Mouse (Mus musculus) adrenal gland, adult (tissue): Measurements from ENCODE around the gene Tenm3.

Source experiments
- DNase-seq, 2 experiments: peaks; one replicate each; pipeline ENCODE4 v3.0.0; 2022 to 2023; ENCODE audit warnings: low spot score in 1 of 2; ENCODE audit not compliant: inconsistent age in 2 of 2

The Tenm3 gene

DNA sequence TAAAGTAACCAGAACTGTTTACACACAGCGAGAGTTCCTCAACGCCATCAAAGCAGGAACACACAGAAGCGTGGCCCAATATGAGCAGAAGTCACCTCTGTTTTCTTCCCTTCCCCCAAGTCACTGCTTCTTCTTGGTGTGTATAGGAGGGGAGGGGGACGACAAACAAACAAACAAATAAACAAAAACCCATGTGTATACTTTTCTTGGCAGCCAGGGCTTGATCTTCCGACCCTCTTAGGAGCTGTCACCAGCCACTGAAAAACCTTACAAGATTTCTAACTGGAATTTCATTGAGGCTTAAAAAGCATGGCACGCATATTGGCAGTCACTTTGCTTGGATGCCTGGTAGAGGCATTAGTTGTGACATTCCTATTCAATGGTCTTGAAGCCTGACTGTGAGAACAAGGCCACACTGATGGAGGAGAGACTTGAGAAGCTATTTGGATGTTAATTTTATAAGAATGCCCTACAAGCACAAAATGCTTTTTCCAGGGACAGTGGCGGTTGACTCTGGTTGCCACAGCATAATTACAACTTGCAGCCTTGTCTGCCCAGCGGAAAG, 366.3 kb downstream of the Tenm3 start:
- no peak for DNase-seq

DNA sequence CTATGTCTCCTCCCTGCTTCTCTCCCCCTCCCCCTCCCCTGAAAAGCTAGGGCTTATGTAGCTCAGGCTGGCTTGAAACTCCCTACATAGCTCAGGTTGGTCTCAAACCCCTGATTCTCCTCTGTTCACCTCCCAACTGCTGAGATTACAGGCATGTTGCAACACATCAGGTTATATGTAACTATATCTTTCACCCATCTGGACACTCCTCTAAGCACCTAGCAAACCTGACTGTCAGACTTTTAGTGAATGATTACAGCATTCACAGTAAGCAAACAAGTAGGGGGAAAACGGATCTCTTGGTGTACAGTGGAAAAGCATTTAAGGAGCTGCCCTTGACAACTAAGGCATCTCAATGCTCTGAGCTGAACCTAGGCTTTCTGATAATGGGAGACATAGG, 366.9 kb downstream of the Tenm3 start:
- no peak for DNase-seq

DNA sequence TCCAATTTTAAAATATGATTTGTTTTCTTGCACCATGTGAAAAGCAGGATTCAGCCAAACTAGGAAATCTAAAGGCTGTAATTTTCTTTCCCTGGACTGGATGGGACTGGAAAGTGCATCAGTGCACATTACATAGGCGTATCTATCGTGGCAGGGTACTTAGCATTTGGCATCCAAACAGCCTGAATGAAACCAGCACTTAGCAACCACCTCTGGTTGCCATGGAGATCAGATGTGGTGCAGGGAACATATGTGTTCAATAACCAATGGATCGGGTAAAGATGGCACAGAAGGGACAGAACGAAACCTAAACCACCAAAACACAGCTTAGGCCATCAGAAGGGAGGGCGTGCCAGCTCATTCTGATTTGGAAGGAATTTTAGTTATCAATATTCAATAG, 376.1 kb downstream of the Tenm3 start:
- DNase-seq, result no peak

DNA sequence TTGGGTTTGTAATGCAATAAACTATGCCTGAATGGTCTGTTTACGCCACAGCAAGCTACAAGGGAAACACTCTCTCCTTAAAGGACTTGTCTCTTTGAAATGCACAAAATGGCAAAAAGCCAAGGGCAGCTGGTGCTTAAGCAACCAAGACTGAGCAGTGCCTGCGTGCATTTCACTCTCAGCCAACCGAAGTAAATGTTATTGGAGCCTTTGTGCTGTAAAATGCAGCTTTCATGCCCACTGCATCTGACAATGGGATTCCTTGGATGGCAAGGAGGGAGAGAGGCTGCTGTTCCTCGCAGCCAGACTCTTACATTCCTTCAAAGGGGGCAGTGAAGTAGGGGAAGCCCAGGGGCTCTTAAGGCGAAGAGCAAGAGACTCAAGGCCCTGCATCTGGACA, 385.4 kb downstream of the Tenm3 start:
- DNase-seq, result peak in 1 of 2 experiments; percentile 74

DNA sequence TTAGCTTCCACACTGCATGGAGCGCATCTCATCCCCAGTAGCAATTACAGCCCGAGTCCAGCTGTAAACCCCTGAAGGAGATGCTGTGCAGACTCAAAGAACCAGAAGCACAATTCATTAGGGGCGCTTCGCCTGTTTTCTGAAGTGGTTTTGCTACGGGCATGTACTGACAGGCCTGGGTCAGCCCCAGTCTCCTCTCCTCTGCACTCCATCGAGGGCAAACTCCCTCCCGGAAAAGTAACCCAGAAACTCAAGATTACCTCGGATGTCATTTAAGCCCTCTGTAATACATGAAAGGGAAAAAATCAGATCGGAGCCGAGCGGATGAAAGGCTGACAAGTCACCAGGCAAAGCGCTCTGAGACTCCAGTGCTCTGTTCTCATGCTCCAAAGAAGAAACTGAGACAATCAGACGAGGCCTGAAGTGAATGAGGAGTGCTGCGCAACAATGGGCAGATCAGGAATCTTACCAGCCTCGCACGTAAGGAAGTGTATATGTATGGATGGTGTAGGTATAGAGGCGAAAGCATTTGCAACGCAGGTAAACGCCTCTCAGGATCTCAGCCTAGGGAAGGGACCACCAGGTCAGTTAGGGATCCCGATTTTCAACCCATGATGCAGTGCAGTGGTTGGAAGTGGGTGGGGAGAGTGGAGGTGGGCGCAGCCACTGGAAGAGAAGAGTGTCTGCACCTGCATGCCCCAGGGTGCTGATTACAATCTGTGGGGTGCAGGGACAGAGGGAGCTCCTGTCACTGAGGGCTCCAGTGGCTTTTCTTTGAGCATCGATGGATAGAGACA, 387.2 kb downstream of the Tenm3 start:
- no peak for DNase-seq

DNA sequence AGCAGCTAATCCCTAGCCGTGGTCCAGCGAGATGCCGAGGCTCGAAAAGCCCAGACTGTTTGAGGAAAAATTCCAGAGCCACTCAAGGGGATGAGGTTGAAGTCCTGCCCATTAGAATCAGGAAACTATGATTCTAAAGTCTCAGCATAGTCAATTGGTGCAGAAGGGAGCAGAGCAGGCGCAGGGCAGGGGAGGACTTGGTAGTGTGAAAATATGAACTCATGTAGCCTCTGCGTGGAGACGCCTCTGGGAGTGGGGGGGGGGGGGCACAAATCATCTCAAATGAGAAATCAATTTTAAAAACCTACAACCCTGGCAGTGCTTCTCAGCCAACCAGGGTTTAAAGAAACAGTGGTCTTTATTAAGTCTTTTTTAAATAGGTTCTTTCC, 392.5 kb downstream of the Tenm3 start:
- DNase-seq, result no peak

DNA sequence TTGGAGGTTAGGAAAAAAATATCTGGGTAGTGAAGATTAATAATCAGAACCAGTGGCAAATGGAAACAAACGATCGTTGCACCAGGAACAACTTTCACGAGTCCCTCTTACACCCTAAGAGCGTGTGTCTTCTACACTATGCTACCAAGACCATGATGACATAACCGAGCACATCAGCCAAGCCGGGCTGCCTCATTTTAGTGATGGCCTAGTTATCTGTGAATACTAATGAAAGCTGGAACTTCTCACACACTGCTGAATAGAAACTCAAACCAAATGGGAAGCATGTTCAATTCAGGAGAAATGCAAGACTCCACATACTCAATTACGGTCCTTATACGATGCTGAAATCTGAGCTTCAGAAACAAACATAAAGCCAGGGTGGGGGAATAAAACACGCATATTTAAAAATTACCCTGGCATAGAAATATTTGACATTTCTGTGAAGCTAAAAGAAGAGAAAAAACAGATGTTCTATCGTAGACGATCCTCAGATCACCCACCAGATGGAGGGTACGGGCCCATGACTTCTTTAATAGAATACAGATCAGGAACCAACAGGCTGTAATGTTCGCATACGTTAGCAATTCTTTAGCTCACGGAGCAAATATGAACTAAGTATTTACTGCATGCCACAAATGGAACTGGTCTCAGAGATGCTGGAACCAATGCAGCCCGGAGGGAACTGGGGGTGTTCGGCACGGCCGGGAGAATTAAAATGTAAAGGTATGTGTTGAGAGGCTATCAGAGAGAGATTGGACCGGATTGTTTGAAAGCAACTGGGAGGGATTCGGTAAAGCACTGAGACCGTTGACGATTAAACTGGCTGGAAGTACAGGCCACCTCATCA, 393.1 kb downstream of the Tenm3 start:
- no peak for DNase-seq

DNA sequence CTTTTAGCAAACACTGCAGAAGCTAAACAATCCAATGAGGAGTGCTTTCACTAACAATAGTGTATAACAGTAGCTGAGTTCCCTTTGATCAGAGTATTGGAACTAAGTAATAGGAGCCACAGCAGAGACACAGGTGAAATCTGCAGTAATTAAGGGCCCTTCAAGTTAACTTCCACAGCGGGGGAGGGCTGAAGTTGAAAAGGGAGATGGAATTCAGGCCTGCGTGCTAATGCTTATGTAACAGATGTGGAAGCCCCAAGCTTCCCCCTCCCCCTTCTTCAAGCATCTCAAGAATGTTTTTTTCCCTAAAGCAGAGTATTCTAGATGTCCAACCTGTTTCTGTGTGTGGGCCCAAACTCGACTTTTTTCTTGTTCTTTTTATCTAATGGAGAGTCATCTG, 394.1 kb downstream of the Tenm3 start:
- no peak for DNase-seq

DNA sequence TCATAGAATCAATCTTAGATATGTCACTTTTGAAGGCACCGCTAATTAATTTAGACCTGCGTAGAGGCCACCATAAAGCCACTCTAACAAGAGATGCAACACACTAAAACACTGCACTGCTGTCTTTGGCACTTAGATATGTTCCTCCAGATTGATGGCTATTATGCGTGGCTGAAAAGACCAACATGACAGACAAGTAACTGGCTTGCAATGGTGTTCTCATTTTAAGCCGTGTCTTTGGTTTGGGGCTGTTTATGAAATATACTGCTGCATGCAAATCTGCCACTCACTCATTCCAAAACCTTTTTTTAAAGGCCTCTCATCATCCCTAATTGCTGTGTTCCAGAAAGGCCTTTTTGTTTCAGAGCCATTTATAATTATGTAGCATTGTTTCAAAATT, 398.1 kb downstream of the Tenm3 start:
- DNase-seq, result no peak

DNA sequence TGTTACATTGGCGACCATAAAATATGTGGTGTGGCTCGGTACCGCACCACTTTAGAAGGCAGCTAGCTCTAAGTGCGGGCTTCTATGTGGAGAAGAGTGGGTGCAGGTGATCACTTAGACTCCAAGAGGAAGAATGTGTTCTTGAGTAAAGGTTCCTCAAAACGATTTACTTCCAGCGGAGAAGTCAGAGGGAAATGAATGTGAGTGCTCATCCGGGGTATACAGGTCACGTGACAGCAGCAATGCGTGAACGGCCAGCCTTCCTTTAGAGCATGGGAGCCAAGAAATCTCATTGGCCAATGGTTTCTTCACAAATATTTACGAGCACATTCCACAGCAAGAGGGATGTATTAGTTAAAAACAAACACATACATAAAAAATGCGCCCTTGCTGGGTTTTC, 404.3 kb downstream of the Tenm3 start:
- no peak for DNase-seq

DNA sequence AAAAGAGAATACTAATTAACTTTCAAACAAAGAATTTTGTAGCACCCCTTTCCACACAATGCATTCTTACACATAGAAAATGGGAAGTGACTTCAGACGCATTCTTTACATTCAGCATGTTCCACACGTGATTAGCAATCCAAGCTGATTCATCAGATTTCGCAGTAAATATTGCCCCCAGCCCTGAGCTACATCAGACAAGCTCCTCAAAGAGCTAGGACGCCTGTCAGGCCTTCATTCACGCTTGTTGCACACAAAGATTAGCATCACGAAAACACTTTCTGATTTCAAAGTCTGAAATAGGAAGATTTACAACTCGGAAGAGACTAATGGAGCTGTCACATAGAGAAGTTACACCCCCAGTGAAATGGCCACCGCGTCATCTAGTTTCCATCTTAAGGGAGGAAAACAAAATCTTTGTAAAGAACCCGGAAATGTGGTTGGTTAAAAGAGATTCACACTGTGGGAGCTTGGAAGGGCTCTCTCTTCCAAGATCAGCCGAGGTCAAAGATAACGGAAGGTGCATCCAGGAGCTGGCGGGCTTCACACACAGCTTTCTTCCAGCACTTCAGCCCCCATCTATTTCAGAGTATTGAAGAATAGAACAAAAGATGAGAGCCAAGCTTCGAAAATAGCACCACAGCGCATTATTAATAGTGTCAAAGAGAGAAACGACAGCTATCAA, 406.1 kb downstream of the Tenm3 start:
- no peak for DNase-seq

DNA sequence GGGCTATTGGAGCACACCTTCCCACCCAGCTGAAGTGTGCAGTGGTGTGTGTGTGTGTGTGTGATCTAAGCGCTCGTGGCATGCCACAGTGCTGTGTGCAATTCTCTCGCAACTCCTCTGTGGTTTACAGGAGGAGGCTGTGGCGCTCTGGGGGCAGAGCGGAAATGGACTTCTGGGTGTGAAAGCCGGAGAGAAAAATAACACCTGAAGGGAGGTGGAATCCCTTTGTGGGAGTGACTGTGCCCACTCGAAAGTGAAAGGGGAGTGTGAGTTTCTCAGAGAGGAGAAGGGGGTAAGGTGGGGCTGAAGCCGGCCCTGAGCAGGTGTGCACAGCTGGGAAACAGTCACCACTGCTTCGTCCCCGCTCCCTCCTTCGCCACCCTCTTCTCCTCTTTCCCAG, 418.6 kb downstream of the Tenm3 start:
- no peak for DNase-seq

DNA sequence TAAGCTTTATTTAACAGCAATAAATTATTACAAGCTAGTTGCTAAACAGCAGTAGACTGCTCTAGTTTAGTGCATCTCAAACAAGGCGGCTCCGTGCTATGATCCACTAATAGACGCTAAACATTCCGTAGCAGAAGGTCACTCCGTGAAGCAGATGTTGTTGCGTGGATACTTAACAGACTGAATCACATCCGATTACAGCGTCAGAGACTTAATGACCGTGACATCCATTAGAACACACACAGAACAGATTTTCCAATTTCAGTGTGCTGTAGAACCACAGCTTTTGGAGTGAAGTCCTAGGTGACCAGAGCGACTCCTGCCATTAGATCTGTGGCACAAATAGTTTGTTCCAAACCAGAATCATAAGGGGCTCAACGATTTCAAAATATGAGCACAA, 426.0 kb downstream of the Tenm3 start:
- no peak for DNase-seq

DNA sequence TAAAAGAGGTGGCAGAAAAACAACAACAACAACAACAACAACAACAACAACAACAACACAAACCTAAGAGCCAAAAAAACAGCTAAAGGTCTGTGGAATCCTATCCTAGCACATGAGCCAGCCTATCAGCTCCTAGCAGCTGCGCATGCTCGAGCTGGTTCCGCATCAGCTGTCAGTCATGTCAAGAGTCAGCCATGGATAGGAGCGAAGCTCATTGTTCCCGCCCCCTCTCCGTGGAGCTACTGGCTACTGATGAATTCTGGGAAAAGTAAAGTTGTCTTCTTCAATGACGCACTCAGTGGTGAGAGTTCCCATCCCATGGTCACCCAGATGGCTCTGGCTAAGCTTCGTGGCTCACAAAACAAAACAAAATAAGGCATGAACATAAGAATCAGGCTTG, 432.8 kb downstream of the Tenm3 start:
- no peak for DNase-seq

DNA sequence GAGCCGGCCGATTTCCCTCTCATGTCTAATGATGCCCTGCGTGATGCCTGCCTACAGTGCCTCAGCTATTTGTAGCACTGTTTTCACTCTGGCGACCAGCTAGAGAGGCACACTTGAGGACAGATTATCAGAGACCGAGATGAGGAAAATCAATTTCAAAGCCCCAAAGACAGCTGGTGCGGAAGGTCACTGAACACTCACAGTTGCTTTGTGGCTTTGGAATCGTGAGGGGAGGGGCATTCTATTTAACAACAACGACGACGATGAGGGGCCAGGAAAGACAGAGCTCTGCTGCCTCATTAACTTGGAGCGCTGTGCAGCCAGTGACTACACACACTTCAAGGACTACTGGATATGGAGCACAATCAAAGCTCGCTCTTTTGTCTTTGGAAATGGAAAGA, 443.2 kb downstream of the Tenm3 start:
- DNase-seq, result peak in 1 of 2 experiments; percentile 22

DNA sequence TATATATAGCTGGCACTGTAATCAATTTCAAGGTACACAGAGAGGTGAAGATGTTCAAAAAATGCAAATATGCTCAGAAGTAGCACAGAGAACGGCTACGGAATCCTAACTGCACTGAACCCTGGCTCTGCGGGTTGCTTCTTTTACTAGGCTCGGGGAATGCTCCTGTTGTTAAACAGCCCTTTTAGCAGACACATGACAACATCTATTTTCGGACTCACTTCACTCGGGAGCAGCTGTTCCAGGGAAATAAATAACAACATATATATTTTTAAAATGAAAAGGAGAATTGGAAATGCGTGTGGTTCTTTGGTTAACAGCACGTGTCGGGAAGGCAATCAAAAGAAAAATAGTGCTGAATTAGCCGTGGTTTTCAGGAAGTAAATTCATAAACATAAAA, 457.9 kb downstream of the Tenm3 start:
- DNase-seq, result no peak

DNA sequence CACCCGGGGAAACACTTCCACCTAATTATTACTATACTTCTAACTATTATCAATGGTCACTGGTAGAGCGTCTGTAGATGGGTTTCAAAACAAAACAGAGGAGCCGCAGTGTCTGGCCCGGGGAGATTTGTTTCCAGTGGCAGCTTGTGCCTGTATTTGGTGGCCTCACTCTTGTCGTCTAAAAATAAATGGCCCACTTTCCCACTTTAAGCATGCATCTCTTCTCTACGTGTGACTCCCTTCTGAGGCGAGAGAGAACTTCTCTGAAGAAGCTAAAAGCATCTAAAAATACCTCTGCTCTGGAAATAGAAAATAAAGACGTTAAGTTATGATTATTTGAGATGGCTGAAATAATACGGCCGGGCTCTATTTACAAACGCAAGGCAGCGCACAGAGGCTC, 463.7 kb downstream of the Tenm3 start:
- DNase-seq, result no peak

DNA sequence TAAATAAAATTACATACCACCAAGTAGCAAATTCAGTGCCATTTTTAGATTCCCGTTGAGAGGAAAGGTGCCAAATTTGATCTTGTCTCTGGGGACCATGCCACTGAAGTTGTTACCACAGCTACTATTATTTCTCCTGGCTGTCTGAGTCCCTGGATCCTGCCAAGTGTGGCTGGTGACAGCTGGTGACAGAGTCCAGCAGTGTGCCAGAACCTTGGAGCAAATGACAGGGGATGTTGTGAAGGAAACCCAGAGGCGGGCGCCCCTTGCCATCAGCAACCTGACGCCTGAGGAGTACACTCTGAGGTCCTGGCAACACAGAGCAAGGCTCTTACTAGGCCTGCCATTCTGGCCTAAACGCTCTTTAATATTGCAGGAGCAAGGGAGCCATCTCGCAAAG, 467.0 kb downstream of the Tenm3 start:
- no peak for DNase-seq

DNA sequence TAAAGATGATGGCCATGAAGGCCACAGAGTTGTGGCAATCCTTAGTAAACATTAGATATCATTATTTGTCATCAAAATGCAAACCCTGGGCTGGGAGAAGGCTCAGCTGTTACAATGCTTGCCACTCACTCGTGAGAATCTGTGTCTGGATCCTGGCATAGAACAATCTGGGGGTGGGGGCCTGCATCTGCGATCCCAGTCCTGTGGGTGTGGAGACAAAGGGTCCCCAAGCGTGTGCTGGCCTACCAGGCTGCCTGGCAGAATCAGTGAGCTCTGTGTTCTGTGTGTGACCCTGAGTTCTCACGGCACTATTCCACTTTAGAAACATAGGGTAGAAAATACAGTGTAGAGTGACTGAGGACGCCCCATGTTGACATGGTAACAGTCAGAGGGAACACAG, 468.6 kb downstream of the Tenm3 start:
- DNase-seq, result no peak

DNA sequence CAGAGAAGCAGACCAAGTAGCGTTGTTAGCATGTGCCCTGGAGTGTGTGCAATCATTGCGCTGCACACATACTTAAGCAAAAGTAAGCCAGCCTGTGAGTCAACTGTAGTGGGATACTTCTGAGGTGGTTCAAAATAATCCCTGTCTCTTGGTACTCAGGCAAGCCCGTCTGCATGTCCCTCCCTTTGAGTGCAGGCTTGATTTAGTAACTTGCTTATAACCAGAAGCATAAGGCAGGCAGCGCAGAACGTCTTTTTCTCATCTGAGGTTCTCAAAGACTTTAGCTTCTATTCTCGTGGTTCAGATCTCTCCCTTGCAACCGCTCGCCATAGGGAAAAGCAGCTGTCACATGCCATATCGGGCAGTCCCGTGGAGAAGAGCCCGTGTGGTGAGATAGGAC, 470.3 kb downstream of the Tenm3 start:
- no peak for DNase-seq

DNA sequence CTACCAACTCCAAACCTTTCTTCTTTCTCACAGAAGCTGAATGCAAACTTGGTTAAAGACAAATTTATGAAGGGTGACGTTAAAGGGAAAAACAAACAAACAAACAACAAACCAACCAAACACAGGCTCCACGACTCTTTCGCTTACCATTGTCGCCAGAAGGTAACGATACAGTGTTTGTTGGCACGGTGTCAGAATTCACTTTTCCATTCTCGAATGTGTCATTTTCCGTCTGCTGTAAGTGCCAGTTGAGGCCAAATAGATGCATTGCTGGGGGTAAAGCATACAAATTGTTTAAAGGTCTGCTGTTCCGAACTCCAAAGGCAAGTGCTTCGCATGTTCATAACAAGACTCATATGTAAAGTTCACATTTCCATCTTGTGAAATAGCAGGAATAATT, 476.6 kb downstream of the Tenm3 start:
- DNase-seq, result no peak

DNA sequence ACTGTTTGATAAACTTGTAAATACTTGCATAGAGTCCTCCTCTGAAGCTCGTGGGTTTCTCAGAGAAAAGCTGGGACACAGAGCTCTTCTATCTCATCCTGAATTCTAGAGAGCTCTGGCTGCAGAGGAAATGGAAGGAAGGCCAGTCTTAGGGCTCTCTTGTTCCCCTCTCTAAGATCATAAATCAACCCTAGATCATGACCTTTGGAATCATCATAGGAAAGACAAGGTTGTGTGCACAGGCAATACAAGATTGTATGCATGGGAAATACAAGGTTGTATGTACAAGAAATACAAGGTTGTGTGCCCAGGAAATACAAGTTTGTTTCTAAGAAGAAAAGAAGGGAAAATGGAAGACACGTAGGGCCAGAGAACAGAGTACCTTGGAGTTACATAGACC, 486.9 kb downstream of the Tenm3 start:
- no peak for DNase-seq
